Mouse (Mus musculus): ENCODE data around the gene Ddo. TPM values are rescaled to one million over a fixed set of nuclear protein-coding genes. Genes with fewer than 3 reads are reported as not detected.

The Ddo gene
- total RNA-seq (2023), result not detected

DNA sequence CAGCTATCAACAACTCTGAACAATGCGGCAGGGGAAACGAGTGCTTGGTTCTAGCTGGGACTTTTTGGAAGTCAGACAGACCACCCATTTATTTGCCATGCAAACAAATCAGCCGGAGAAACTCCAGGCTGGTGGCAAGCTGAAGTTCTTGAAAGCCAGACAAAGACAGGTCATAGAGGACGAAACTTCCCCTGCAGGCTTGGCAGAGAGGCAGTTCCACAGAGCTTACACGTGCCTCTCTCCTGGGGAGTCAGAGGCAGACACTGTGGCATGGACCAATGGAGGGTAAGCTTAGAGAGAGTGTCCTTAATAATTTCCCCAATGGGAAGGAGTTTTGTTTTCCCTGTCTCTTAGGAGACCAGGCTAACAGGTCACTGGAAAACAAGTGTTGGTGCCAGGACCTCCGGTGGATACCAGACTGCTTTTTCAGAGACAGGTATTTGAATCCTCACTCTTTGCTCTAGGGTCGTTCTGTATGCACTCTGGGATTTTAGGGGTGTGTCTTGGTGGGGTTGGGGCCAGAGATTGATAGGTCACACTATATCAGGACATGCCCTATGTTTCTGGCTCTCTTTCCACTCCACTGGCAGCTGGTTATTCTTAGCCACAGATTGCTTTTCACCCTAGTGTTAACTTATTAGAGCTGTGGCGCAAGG, at the start of gene Ddo:
Gene Ddo, plus strand, starts transcription at position 356 of the 656 bp plus-strand sequence.

DNA sequence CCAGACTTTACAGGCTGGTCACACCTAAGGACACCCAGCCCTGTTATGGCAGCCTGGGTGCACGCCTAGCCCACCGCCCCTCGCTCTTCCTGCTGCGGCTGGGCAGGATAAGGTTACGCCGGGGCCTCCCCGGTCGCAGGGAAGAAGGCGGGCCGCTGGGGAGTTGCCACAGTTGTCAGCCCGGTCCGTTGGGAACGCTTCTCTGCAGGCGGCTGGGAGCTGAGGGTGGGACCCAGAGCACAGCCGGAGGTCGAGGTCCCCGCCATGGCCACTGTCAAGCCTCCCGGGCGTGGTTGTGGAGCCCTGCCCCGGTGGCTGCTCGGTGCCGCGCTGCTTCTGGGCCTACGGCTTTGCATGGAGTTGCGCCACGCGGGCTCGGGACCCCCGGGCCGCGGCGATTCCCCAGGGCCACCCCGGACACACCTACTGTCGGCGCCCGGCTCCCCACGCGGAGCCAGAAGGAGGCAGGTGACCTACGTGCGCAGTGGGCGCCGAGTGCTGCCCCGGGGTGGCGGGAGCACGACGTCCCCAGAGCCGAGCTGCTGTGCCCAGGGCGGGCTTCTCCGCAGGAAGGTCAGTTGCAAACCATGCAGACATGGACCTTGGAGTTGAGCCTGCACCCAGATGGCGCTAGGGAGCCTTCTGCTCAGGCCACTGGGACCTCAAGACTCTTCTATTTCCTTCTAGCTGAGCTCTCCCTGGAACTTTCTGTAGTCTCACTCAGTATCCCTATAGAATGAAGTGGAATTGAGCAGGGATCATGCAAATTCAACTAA, 53.5 kb downstream of the Ddo start, which contains the start of gene Mettl24:
Gene Mettl24, plus strand, starts transcription at position 191 of the 776 bp plus-strand sequence.

Other genes with a start within 250 kb of the Ddo start
- not detected for gene Slc22a16, start 59.7 kb upstream of the Ddo start, total RNA-seq (2023)
- gene Mettl24, start 53.3 kb downstream of the Ddo start, total RNA-seq (2023), result not detected